8 mouse cellular contexts compared by ENCODE assay signal in genomic region chr10:41449684-41450083, GRCm38 (mm10). TPM values are rescaled to one million over a fixed set of nuclear protein-coding genes. Genes with fewer than 3 reads are reported as not detected.
DNase-seq lines count a peak whose midpoint lies in the region; ATAC-seq and TF ChIP-seq lines count a peak whose summit lies in the region.

No protein-coding gene starts in this region.

- H3K27me3 ChIP-seq in embryonic facial prominence, embryonic 14.5 days (replicated peaks; ENCODE audit: control insufficient read depth, insufficient read depth, low read length): no peaks in the 10 kb centered on the region
- H3K27me3 ChIP-seq in intestine, embryonic 16.5 days (replicated peaks; ENCODE audit: control insufficient read depth, insufficient read depth, low read length): no peaks in the 10 kb centered on the region
- no peaks in the 10 kb centered on the region for H3K27me3 ChIP-seq in lung, postnatal 0 days (replicated peaks; ENCODE audit: insufficient read depth, low read length)

- peak overlapping the region; percentile 94 for H3K4me3 ChIP-seq in embryonic facial prominence, embryonic 14.5 days (ENCODE audit: low read depth, low read length)
- H3K4me3 ChIP-seq in intestine, embryonic 16.5 days (ENCODE audit: low read length): peak overlapping the region; percentile 93
- H3K4me3 ChIP-seq in lung, postnatal 0 days (ENCODE audit: low read depth, low read length): peak overlapping the region; percentile 91

- peak overlapping the region; percentile 87 for H3K9ac ChIP-seq in embryonic facial prominence, embryonic 14.5 days (ENCODE audit: low read depth, low read length)
- H3K9ac ChIP-seq in intestine, embryonic 16.5 days (ENCODE audit: low read depth, low read length): peak overlapping the region; percentile 69
- peak overlapping the region; percentile 93; the same call in 1 of the 2 replicates for H3K9ac ChIP-seq in lung, postnatal 0 days (replicated peaks; ENCODE audit: low read depth)

- ATAC-seq in embryonic facial prominence, embryonic 14.5 days (ENCODE audit: low read depth): peak; percentile 69
- ATAC-seq in intestine, embryonic 16.5 days: peak; percentile 64
- peak; percentile 44 for ATAC-seq in lung, postnatal 0 days

- H3K27ac ChIP-seq in embryonic facial prominence, embryonic 14.5 days (replicated peaks; ENCODE audit: low read depth, low read length): peak overlapping the region; percentile 54
- H3K27ac ChIP-seq in intestine, embryonic 16.5 days (ENCODE audit: low read length): peak overlapping the region; percentile 77
- H3K27ac ChIP-seq in lung, postnatal 0 days (ENCODE audit: low read length): peak overlapping the region; percentile 92

- 10% methylated on average over 14 of the region's 14 CpGs for WGBS in embryonic facial prominence, embryonic 14.5 days
- WGBS in intestine, embryonic 16.5 days: 12% methylated on average over 14 of the region's 14 CpGs
- WGBS in lung, postnatal 0 days: 10% methylated on average over 14 of the region's 14 CpGs

- no peak for TF ChIP-seq EP300 in lung, postnatal 0 days (IDR thresholded peaks at IDR 0.05)

- H3K9me3 ChIP-seq in embryonic facial prominence, embryonic 14.5 days (ENCODE audit: control insufficient read depth, low read length): no peaks in the 10 kb centered on the region
- H3K9me3 ChIP-seq in intestine, embryonic 16.5 days (ENCODE audit: control insufficient read depth, low read length): no peaks in the 10 kb centered on the region
- no peaks in the 10 kb centered on the region for H3K9me3 ChIP-seq in lung, postnatal 0 days (ENCODE audit: low read length)

- peaks cover 26% of the 10 kb centered on the region for H3K36me3 ChIP-seq in embryonic facial prominence, embryonic 14.5 days (ENCODE audit: control insufficient read depth, insufficient read depth, low read length)
- no peaks in the 10 kb centered on the region; the same call in 1 of the 2 replicates for H3K36me3 ChIP-seq in intestine, embryonic 16.5 days (ENCODE audit: control insufficient read depth, insufficient read depth, low read length)
- H3K36me3 ChIP-seq in lung, postnatal 0 days (ENCODE audit: insufficient read depth, low read length): no peaks in the 10 kb centered on the region

- no peaks in the 10 kb centered on the region for H3K4me1 ChIP-seq in embryonic facial prominence, embryonic 14.5 days (ENCODE audit: control insufficient read depth, insufficient read depth, low read length)
- peaks cover 16% of the 10 kb centered on the region for H3K4me1 ChIP-seq in intestine, embryonic 16.5 days (ENCODE audit: control insufficient read depth, insufficient read depth, low read length)
- no peaks in the 10 kb centered on the region for H3K4me1 ChIP-seq in lung, postnatal 0 days (ENCODE audit: insufficient read depth, low read depth, low read length)

- peak; percentile 45 for DNase-seq in layer of hippocampus, adult 11-12 months (ENCODE audit: low spot score)
- no peak for DNase-seq in layer of hippocampus, adult 9-11 months
- peak; percentile 15 for DNase-seq in T-cell, adult 2 months (ENCODE audit: low spot score)
- peak; percentile 24 for DNase-seq in embryonic facial prominence, embryonic 14.5 days (ENCODE audit: low spot score)
- DNase-seq in lung, postnatal 0 days (ENCODE audit: low spot score): no peak
- peak; percentile 14 for DNase-seq in right cerebral cortex, postnatal 4 days
- DNase-seq in gastrocnemius, postnatal 4 days (ENCODE audit: low spot score in 2 of 2): no peak

- H3K4me2 ChIP-seq in embryonic facial prominence, embryonic 14.5 days (ENCODE audit: low read depth, low read length): peak overlapping the region; percentile 55
- H3K4me2 ChIP-seq in intestine, embryonic 16.5 days (ENCODE audit: low read depth, low read length): peak overlapping the region; percentile 88
- peak overlapping the region; percentile 77 for H3K4me2 ChIP-seq in lung, postnatal 0 days (replicated peaks; ENCODE audit: low read depth, low read length)

- no peak for TF ChIP-seq CTCF in lung, postnatal 0 days (IDR thresholded peaks at IDR 0.05)

RNA-seq across cellular contexts. Expression of gene Zbtb24, which starts 0.5 kb away (rescaled TPM):
- 15.4 and 16.6 TPM in 2 replicates for polyA plus RNA-seq in embryonic facial prominence, embryonic 14.5 days (2014; fragmentation: Nextera tagmentation; extraction: Ambion mirVana)
- 15.4 and 15.6 TPM in 2 replicates for polyA plus RNA-seq in intestine, embryonic 16.5 days (2015; fragmentation: Nextera tagmentation; extraction: Ambion mirVana)
- 14.6 and 14.8 TPM in 2 replicates for polyA plus RNA-seq in lung, postnatal 0 days (2015; fragmentation: Nextera tagmentation; extraction: Ambion mirVana)
- 10 to 100 TPM in 1 of 2 experiments, 1 to 10 TPM in 1; 8.8 to 11.3 TPM for total RNA-seq in gastrocnemius, postnatal 4 days (2021)

RNA-seq across cellular contexts. Expression of gene Mical1, which starts 26.4 kb away (rescaled TPM):
- 26.4 and 31.4 TPM in 2 replicates for polyA plus RNA-seq in embryonic facial prominence, embryonic 14.5 days (2014; fragmentation: Nextera tagmentation; extraction: Ambion mirVana)
- 23.8 and 28.4 TPM in 2 replicates for polyA plus RNA-seq in intestine, embryonic 16.5 days (2015; fragmentation: Nextera tagmentation; extraction: Ambion mirVana)
- polyA plus RNA-seq in lung, postnatal 0 days (2015; fragmentation: Nextera tagmentation; extraction: Ambion mirVana): 22.8 and 27.9 TPM in 2 replicates
- 10 to 100 TPM; 32.7 to 42.9 TPM for total RNA-seq in gastrocnemius, postnatal 4 days (2021)

RNA-seq across cellular contexts. Expression of gene Smpd2, which starts 40.5 kb away (rescaled TPM):
- 36.0 and 43.9 TPM in 2 replicates for polyA plus RNA-seq in embryonic facial prominence, embryonic 14.5 days (2014; fragmentation: Nextera tagmentation; extraction: Ambion mirVana)
- 62.7 and 68.9 TPM in 2 replicates for polyA plus RNA-seq in intestine, embryonic 16.5 days (2015; fragmentation: Nextera tagmentation; extraction: Ambion mirVana)
- polyA plus RNA-seq in lung, postnatal 0 days (2015; fragmentation: Nextera tagmentation; extraction: Ambion mirVana): 54.9 and 58.6 TPM in 2 replicates
- 10 to 100 TPM; 18.7 to 21.4 TPM for total RNA-seq in gastrocnemius, postnatal 4 days (2021)

RNA-seq across cellular contexts. Expression of gene Ppil6, which starts 40.6 kb away (rescaled TPM):
- polyA plus RNA-seq in embryonic facial prominence, embryonic 14.5 days (2014; fragmentation: Nextera tagmentation; extraction: Ambion mirVana): 1.6 and 2.0 TPM in 2 replicates
- polyA plus RNA-seq in intestine, embryonic 16.5 days (2015; fragmentation: Nextera tagmentation; extraction: Ambion mirVana): 0.36 and 0.93 TPM in 2 replicates
- 11.1 and 11.7 TPM in 2 replicates for polyA plus RNA-seq in lung, postnatal 0 days (2015; fragmentation: Nextera tagmentation; extraction: Ambion mirVana)
- total RNA-seq in gastrocnemius, postnatal 4 days (2021): not detected

Comparison
In these comparisons a context has a peak if more than half of its experiments do, and no peak if none do; other contexts are left out.
1. DNase-seq: peak in layer of hippocampus, adult 11-12 months (single experiment), T-cell, adult 2 months (single experiment), embryonic facial prominence, embryonic 14.5 days (single experiment) and right cerebral cortex, postnatal 4 days (single experiment); none in layer of hippocampus, adult 9-11 months (single experiment), lung, postnatal 0 days (single experiment) and gastrocnemius, postnatal 4 days (0 of 2).
2. Peak in every context shown above with its lines, with median percentiles within 50 percentile points of each other: ATAC-seq, H3K27ac ChIP-seq, H3K4me2 ChIP-seq, H3K4me3 ChIP-seq and H3K9ac ChIP-seq.